Mouse (Mus musculus): ENCODE results near the gene Ahnak2. TPM values are rescaled to one million over a fixed set of nuclear protein-coding genes. Genes with fewer than 3 reads are reported as not detected.

Ahnak2 gene
- total and polyA plus RNA-seq, 3 experiments = 3.1 to 27.7 (median 14.6) TPM

GRCm38 (mm10) chr12:112799237-112799970 is 3.1 kb downstream of the Ahnak2 start:
- H3K9me3 ChIP-seq (replicated peaks; ENCODE audit: low read length) = no peaks in the 10 kb centered on the region
- TF ChIP-seq CTCF (conservative IDR thresholded peaks at IDR 0.05 in 1 of 2, IDR thresholded peaks at IDR 0.05 in 1 of 2; ENCODE audit: low read depth in 2 of 2, low read length in 2 of 2) (no peak), ETS1 (conservative IDR thresholded peaks at IDR 0.05; ENCODE audit: low read depth, low read length) (no peak), POLR2AphosphoS2 (IDR thresholded peaks at IDR 0.05; ENCODE audit: low read depth, low read length) (no peak), ZC3H11A (IDR thresholded peaks at IDR 0.05; ENCODE audit: low read depth, low read length) (no peak), USF2 (conservative IDR thresholded peaks at IDR 0.05; ENCODE audit: low read depth, low read length) (no peak), RCOR1 (conservative IDR thresholded peaks at IDR 0.05; ENCODE audit: low read depth, low read length) (no peak), ZMIZ1 (IDR thresholded peaks at IDR 0.05; ENCODE audit: low read depth, low read length) (no peak), MEF2A (IDR thresholded peaks at IDR 0.05; ENCODE audit: borderline replicate concordance, low read depth, low read length) (no peak), ZKSCAN1 (IDR thresholded peaks at IDR 0.05; ENCODE audit: borderline replicate concordance, low read depth, low read length) (no peak), GABPA (IDR thresholded peaks at IDR 0.05; ENCODE audit: insufficient replicate concordance, low read depth, low read length) (no peak), TBP (conservative IDR thresholded peaks at IDR 0.05; ENCODE audit: low read depth, low read length) (no peak), E2F4 (IDR thresholded peaks at IDR 0.05; ENCODE audit: insufficient replicate concordance, low read depth, low read length) (no peak), RAD21 (IDR thresholded peaks at IDR 0.05; ENCODE audit: low read depth, low read length) (no peak), IRF4 (IDR thresholded peaks at IDR 0.05; ENCODE audit: low read depth, low read length) (no peak), PAX5 (IDR thresholded peaks at IDR 0.05; ENCODE audit: low read length) (no peak), MAFK (IDR thresholded peaks at IDR 0.05; ENCODE audit: insufficient replicate concordance, low read length) (no peak), KAT2A (IDR thresholded peaks at IDR 0.05; ENCODE audit: insufficient replicate concordance, low read length) (no peak)
- peaks cover 7% of the 10 kb centered on the region; the same call in 1 of the 2 replicates for H3K79me2 ChIP-seq (replicated peaks; ENCODE audit: control insufficient read depth, extremely low read depth, insufficient read depth, poor library complexity, severe bottlenecking)
- H3K4me1 ChIP-seq (ENCODE audit: control insufficient read depth in 1 of 2, insufficient read depth in 2 of 2) = peaks cover 38 to 64% of the 10 kb centered on the region in 2 experiments
- in situ Hi-C loops (cut with MboI; ENCODE audit: low pct_ligation_motif_present, low pct_unique_long_range_greater_than_20kb, low sequenced_read_pairs) (loop anchor here (5.0 kb wide), 1 partner anchor 42 kb away; no protein-coding TSS in a partner anchor), dilution Hi-C loops (cut with MboI; ENCODE audit: extremely low pct_ligation_motif_present, extremely low pct_unique_long_range_greater_than_20kb, low sequenced_read_pairs) (no loop called here)
- peak overlapping the region; percentile 49 for H3K27ac ChIP-seq (ENCODE audit: insufficient read depth, low read depth)
- H3K27me3 ChIP-seq (replicated peaks) = no peaks in the 10 kb centered on the region
- no peak for DNase-seq (ENCODE audit: extremely low read depth)
- H3K36me3 ChIP-seq (replicated peaks in 1 of 2; ENCODE audit: control insufficient read depth in 1 of 2, insufficient read depth in 1 of 2, low read length in 1 of 2) = no peaks in the 10 kb centered on the region
- H3K4me2 ChIP-seq (ENCODE audit: insufficient read depth, low read depth, poor library complexity, severe bottlenecking) = no peak overlapping the region
- H3K4me3 ChIP-seq (replicated peaks in 1 of 3; ENCODE audit: low read depth in 2 of 3, low read length in 2 of 3, poor library complexity in 1 of 3) = no peak overlapping the region
- H3K9ac ChIP-seq (ENCODE audit: insufficient read depth, low read depth) = no peak overlapping the region

DNA sequence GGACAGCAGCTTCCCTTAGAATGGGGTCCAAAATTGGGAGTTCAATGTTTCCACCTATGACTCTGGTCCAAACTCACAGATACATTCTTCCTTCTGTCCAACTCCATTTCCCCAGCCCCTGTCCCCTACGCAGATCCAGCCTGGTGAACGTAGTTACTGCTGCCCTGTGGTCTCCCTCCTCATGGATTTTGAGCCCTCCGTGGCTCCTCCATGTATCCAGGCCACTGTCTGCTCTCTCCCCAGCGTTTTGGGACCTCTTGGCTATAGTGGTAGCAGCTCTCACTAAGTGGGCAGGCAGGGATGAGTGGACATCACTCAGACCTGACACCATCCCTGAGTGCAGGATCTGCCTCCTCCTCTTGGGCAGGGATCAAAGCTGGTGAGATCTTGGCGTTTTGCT is 3.7 kb downstream of the Ahnak2 start:
- H3K4me1 ChIP-seq (ENCODE audit: control insufficient read depth in 1 of 2, insufficient read depth in 2 of 2) = peaks cover 34 to 71% of the 10 kb centered on the region in 2 experiments
- dilution Hi-C loops (cut with MboI; ENCODE audit: extremely low pct_ligation_motif_present, extremely low pct_unique_long_range_greater_than_20kb, low sequenced_read_pairs) (no loop called here), in situ Hi-C loops (cut with MboI; ENCODE audit: low pct_ligation_motif_present, low pct_unique_long_range_greater_than_20kb, low sequenced_read_pairs) (loop anchor here (5.0 kb wide), 1 partner anchor 41 kb away; no protein-coding TSS in a partner anchor)
- H3K9ac ChIP-seq (ENCODE audit: insufficient read depth, low read depth) = no peak overlapping the region
- DNase-seq (ENCODE audit: extremely low read depth) = no peak
- H3K36me3 ChIP-seq (replicated peaks in 1 of 2; ENCODE audit: control insufficient read depth in 1 of 2, insufficient read depth in 1 of 2, low read length in 1 of 2) = no peaks in the 10 kb centered on the region
- H3K79me2 ChIP-seq (replicated peaks; ENCODE audit: control insufficient read depth, extremely low read depth, insufficient read depth, poor library complexity, severe bottlenecking) = peaks cover 7% of the 10 kb centered on the region; the same call in 1 of the 2 replicates
- H3K4me2 ChIP-seq (ENCODE audit: insufficient read depth, low read depth, poor library complexity, severe bottlenecking) = no peak overlapping the region
- peak overlapping the region; percentile 49 for H3K27ac ChIP-seq (ENCODE audit: insufficient read depth, low read depth)
- no peaks in the 10 kb centered on the region for H3K9me3 ChIP-seq (replicated peaks; ENCODE audit: low read length)
- TF ChIP-seq ZKSCAN1 (IDR thresholded peaks at IDR 0.05; ENCODE audit: borderline replicate concordance, low read depth, low read length) (no peak), RCOR1 (conservative IDR thresholded peaks at IDR 0.05; ENCODE audit: low read depth, low read length) (no peak), SIN3A (IDR thresholded peaks at IDR 0.05; ENCODE audit: low read length) (no peak), CTCF (conservative IDR thresholded peaks at IDR 0.05 in 1 of 2, IDR thresholded peaks at IDR 0.05 in 1 of 2; ENCODE audit: low read depth in 2 of 2, low read length in 2 of 2) (no peak), HCFC1 (IDR thresholded peaks at IDR 0.05; ENCODE audit: low read depth, low read length) (no peak), ELF1 (IDR thresholded peaks at IDR 0.05; ENCODE audit: low read depth, low read length) (no peak), GABPA (IDR thresholded peaks at IDR 0.05; ENCODE audit: insufficient replicate concordance, low read depth, low read length) (no peak), JUN (IDR thresholded peaks at IDR 0.05; ENCODE audit: insufficient read depth, low read depth, low read length) (no peak), EP300 (IDR thresholded peaks at IDR 0.05; ENCODE audit: low read length) (no peak), MAZ (IDR thresholded peaks at IDR 0.05; ENCODE audit: low read depth, low read length) (no peak), SMC3 (IDR thresholded peaks at IDR 0.05; ENCODE audit: low read depth, low read length) (no peak)
- no peaks in the 10 kb centered on the region for H3K27me3 ChIP-seq (replicated peaks)
- no peak overlapping the region for H3K4me3 ChIP-seq (replicated peaks in 1 of 3; ENCODE audit: low read depth in 2 of 3, low read length in 2 of 3, poor library complexity in 1 of 3)

Data from CH12.LX (cell line).